8 mouse cellular contexts compared by ENCODE assay signal in the genomic region with DNA sequence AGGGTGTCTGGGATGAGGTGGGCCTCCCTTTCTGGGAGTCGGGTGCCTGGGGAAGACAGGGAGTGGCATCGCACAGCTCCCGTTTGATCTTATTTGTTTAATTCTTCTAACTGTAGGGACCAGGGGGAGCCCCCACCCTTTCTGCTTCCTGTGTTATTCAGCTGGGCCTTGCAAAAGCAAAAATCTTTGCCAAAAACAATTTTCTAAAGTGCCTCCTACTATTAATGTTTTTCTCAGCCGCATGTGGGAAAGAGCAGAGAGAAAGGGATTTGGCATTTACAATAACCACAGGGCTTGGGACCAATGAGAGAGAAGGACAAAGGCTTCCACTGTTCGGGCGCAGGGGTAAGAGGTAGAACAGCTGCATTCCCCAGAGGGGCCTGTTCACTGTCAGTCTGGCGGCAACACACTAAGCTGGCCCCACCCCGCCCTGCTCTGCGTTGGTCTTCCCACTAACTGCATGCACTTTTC. TPM values are rescaled to one million over a fixed set of nuclear protein-coding genes. Genes with fewer than 3 reads are reported as not detected.
DNase-seq lines count a peak whose midpoint lies in the region; ATAC-seq lines count a peak whose summit lies in the region.

No protein-coding gene starts in this region.

- peak; percentile 96 for ATAC-seq in stomach, embryonic 16.5 days (ENCODE audit: insufficient read depth, low FRiP score)

- no peak overlapping the region for H3K4me3 ChIP-seq in embryonic facial prominence, embryonic 10.5 days
- no peak overlapping the region for H3K4me3 ChIP-seq in midbrain, embryonic 10.5 days
- H3K4me3 ChIP-seq in stomach, embryonic 16.5 days (replicated peaks; ENCODE audit: low read length): no peak overlapping the region

- no peaks in the 10 kb centered on the region for H3K9me3 ChIP-seq in embryonic facial prominence, embryonic 10.5 days
- no peaks in the 10 kb centered on the region for H3K9me3 ChIP-seq in midbrain, embryonic 10.5 days (replicated peaks)
- no peaks in the 10 kb centered on the region for H3K9me3 ChIP-seq in stomach, embryonic 16.5 days (replicated peaks; ENCODE audit: control insufficient read depth, low read length)

- 0 out of 2 replicates have a peak, but pooled peaks cover 4% of the 10 kb centered on the region for H3K27me3 ChIP-seq in embryonic facial prominence, embryonic 10.5 days (replicated peaks; ENCODE audit: low read depth, poor library complexity, severe bottlenecking)
- H3K27me3 ChIP-seq in midbrain, embryonic 10.5 days (ENCODE audit: low read depth, poor library complexity, severe bottlenecking): no peaks in the 10 kb centered on the region
- no peaks in the 10 kb centered on the region for H3K27me3 ChIP-seq in stomach, embryonic 16.5 days (ENCODE audit: control insufficient read depth, insufficient read depth, low read length)

- peak overlapping the region; percentile 39 for H3K4me2 ChIP-seq in stomach, embryonic 16.5 days (ENCODE audit: low read depth, low read length)

- peaks cover 22% of the 10 kb centered on the region for H3K4me1 ChIP-seq in embryonic facial prominence, embryonic 10.5 days
- peaks cover 10% of the 10 kb centered on the region for H3K4me1 ChIP-seq in midbrain, embryonic 10.5 days
- H3K4me1 ChIP-seq in stomach, embryonic 16.5 days (ENCODE audit: control insufficient read depth, insufficient read depth, low read length): peaks cover 31% of the 10 kb centered on the region

- WGBS in embryonic facial prominence, embryonic 10.5 days: 28% methylated on average over 9 of the region's 9 CpGs
- 51% methylated on average over 9 of the region's 9 CpGs for WGBS in midbrain, embryonic 10.5 days
- WGBS in stomach, embryonic 16.5 days: 12% methylated on average over 9 of the region's 9 CpGs

- peak; percentile 47 to 53 for DNase-seq in right cerebral cortex, postnatal 10 days (ENCODE audit: low spot score in 2 of 2)
- DNase-seq in right cerebral cortex, adult 2 months (ENCODE audit: low spot score in 2 of 2): no peak
- DNase-seq in embryonic facial prominence, embryonic 10.5 days (ENCODE audit: low spot score): peak; percentile 64
- DNase-seq in heart, adult 9 months (ENCODE audit: low spot score in 2 of 2): peak; percentile 79 to 90
- peak; percentile 65 for DNase-seq in kidney, postnatal 10 days
- no peak for DNase-seq in midbrain, embryonic 10.5 days (ENCODE audit: low spot score)
- DNase-seq in urinary bladder, postnatal 10 days (ENCODE audit: low spot score): no peak

- H3K36me3 ChIP-seq in embryonic facial prominence, embryonic 10.5 days (replicated peaks): no peaks in the 10 kb centered on the region
- no peaks in the 10 kb centered on the region for H3K36me3 ChIP-seq in midbrain, embryonic 10.5 days
- H3K36me3 ChIP-seq in stomach, embryonic 16.5 days (ENCODE audit: control insufficient read depth, insufficient read depth, low read length): no peaks in the 10 kb centered on the region

- H3K9ac ChIP-seq in stomach, embryonic 16.5 days (ENCODE audit: low read length): 0 out of 2 replicates have a peak overlapping the region, but pooled peaks have one; percentile 41

- H3K27ac ChIP-seq in embryonic facial prominence, embryonic 10.5 days (replicated peaks): peak overlapping the region; percentile 79
- H3K27ac ChIP-seq in midbrain, embryonic 10.5 days (replicated peaks): peak overlapping the region; percentile 43; the same call in 1 of the 2 replicates
- peak overlapping the region; percentile 91 for H3K27ac ChIP-seq in stomach, embryonic 16.5 days (ENCODE audit: low read length)

RNA-seq across cellular contexts. Expression of a gene that starts 12.3 kb away (rescaled TPM):
- polyA plus RNA-seq in embryonic facial prominence, embryonic 10.5 days (2016; fragmentation: Nextera tagmentation; extraction: Ambion mirVana): 0.71 and 0.88 TPM in 2 replicates
- polyA plus RNA-seq in midbrain, embryonic 10.5 days (2016; fragmentation: Nextera tagmentation; extraction: Ambion mirVana): 1.2 and 1.9 TPM in 2 replicates
- 5.0 and 8.5 TPM in 2 replicates for polyA plus RNA-seq in stomach, embryonic 16.5 days (2015; fragmentation: Nextera tagmentation; extraction: Ambion mirVana)

RNA-seq across cellular contexts. Expression of a gene that starts 18.3 kb away (rescaled TPM):
- polyA plus RNA-seq in embryonic facial prominence, embryonic 10.5 days (2016; fragmentation: Nextera tagmentation; extraction: Ambion mirVana): 0.31 and 0.66 TPM in 2 replicates
- polyA plus RNA-seq in midbrain, embryonic 10.5 days (2016; fragmentation: Nextera tagmentation; extraction: Ambion mirVana): 0.09 and 0.17 TPM in 2 replicates
- polyA plus RNA-seq in stomach, embryonic 16.5 days (2015; fragmentation: Nextera tagmentation; extraction: Ambion mirVana): 17.6 and 24.6 TPM in 2 replicates

RNA-seq across cellular contexts. Expression of a gene that starts 21.3 kb away (rescaled TPM):
- polyA plus RNA-seq in embryonic facial prominence, embryonic 10.5 days (2016; fragmentation: Nextera tagmentation; extraction: Ambion mirVana): 16.4 and 18.0 TPM in 2 replicates
- polyA plus RNA-seq in midbrain, embryonic 10.5 days (2016; fragmentation: Nextera tagmentation; extraction: Ambion mirVana): 16.7 and 16.9 TPM in 2 replicates
- 15.8 and 17.7 TPM in 2 replicates for polyA plus RNA-seq in stomach, embryonic 16.5 days (2015; fragmentation: Nextera tagmentation; extraction: Ambion mirVana)

RNA-seq across cellular contexts. Expression of a gene that starts 36.3 kb away (rescaled TPM):
- 9.0 and 11.1 TPM in 2 replicates for polyA plus RNA-seq in embryonic facial prominence, embryonic 10.5 days (2016; fragmentation: Nextera tagmentation; extraction: Ambion mirVana)
- polyA plus RNA-seq in midbrain, embryonic 10.5 days (2016; fragmentation: Nextera tagmentation; extraction: Ambion mirVana): 2.3 and 2.6 TPM in 2 replicates
- polyA plus RNA-seq in stomach, embryonic 16.5 days (2015; fragmentation: Nextera tagmentation; extraction: Ambion mirVana): 74.0 and 91.4 TPM in 2 replicates

RNA-seq across cellular contexts. Expression of a gene that starts 59.1 kb away (rescaled TPM):
- 10.2 and 10.6 TPM in 2 replicates for polyA plus RNA-seq in embryonic facial prominence, embryonic 10.5 days (2016; fragmentation: Nextera tagmentation; extraction: Ambion mirVana)
- 8.4 and 8.8 TPM in 2 replicates for polyA plus RNA-seq in midbrain, embryonic 10.5 days (2016; fragmentation: Nextera tagmentation; extraction: Ambion mirVana)
- 6.6 and 6.8 TPM in 2 replicates for polyA plus RNA-seq in stomach, embryonic 16.5 days (2015; fragmentation: Nextera tagmentation; extraction: Ambion mirVana)

Comparison
In these comparisons a context has a peak if more than half of its experiments do, and no peak if none do; other contexts are left out.
1. DNase-seq: peak in right cerebral cortex, postnatal 10 days (2 of 2), embryonic facial prominence, embryonic 10.5 days (single experiment), heart, adult 9 months (2 of 2) and kidney, postnatal 10 days (single experiment); none in right cerebral cortex, adult 2 months (0 of 2), midbrain, embryonic 10.5 days (single experiment) and urinary bladder, postnatal 10 days (single experiment).
2. RNA of a gene that starts 18.3 kb away (polyA plus RNA-seq): 17.6 to 24.6 TPM in stomach, embryonic 16.5 days; 0.31 to 0.66 TPM in embryonic facial prominence, embryonic 10.5 days and 0.09 to 0.17 TPM in midbrain, embryonic 10.5 days; every median in the first group is over 10 times any median in the second.
3. Peak in every context shown above with its lines, with median percentiles within 50 percentile points of each other: H3K27ac ChIP-seq.